8 mouse cellular contexts compared by ENCODE assay signal in genomic region chr5:89883051-89883907, GRCm38 (mm10). TPM values are rescaled to one million over a fixed set of nuclear protein-coding genes. Genes with fewer than 3 reads are reported as not detected.
DNase-seq lines count a peak whose midpoint lies in the region; ATAC-seq lines count a peak whose summit lies in the region.

Gene Adamts3 (minus strand): TSS chr5:89883334.

- H3K4me3 ChIP-seq in hindbrain, embryonic 10.5 days: peak within 1 kb of the TSS; percentile 79
- H3K4me3 ChIP-seq in lung, embryonic 16.5 days (ENCODE audit: low read length): peak within 1 kb of the TSS; percentile 78

- H3K4me1 ChIP-seq in hindbrain, embryonic 10.5 days (replicated peaks): peaks cover 19% of the 10 kb centered on the region
- H3K4me1 ChIP-seq in lung, embryonic 16.5 days (replicated peaks; ENCODE audit: control insufficient read depth, insufficient read depth, low read length): peaks cover 6% of the 10 kb centered on the region; the same call in 1 of the 2 replicates

- peak within 1 kb of the TSS; percentile 84 for H3K9ac ChIP-seq in lung, embryonic 16.5 days (ENCODE audit: low read length)

- H3K9me3 ChIP-seq in hindbrain, embryonic 10.5 days: peaks cover 6% of the 10 kb centered on the region
- no peaks in the 10 kb centered on the region; the same call in 1 of the 2 replicates for H3K9me3 ChIP-seq in lung, embryonic 16.5 days (ENCODE audit: control insufficient read depth, low read length)

- H3K27me3 ChIP-seq in hindbrain, embryonic 10.5 days (ENCODE audit: insufficient read depth, poor library complexity, severe bottlenecking): peaks cover 17% of the 10 kb centered on the region; the same call in 1 of the 2 replicates
- no peaks in the 10 kb centered on the region for H3K27me3 ChIP-seq in lung, embryonic 16.5 days (ENCODE audit: control insufficient read depth, insufficient read depth, low read depth, low read length)

- H3K4me2 ChIP-seq in lung, embryonic 16.5 days (ENCODE audit: low read depth, low read length): peak within 1 kb of the TSS; percentile 98

- ATAC-seq in lung, embryonic 16.5 days (ENCODE audit: low read depth): peak; percentile 87

- WGBS in hindbrain, embryonic 10.5 days: under 1% methylated on average over 74 of the region's 78 CpGs
- under 1% methylated on average over 35 of the region's 78 CpGs for WGBS in lung, embryonic 16.5 days

- peak; percentile 55 for DNase-seq in R1 (ENCODE audit: low read depth, low spot score)
- peak; percentile 66 to 74 for DNase-seq in cerebellum, postnatal 10 days
- peak; percentile 22 to 62 for DNase-seq in frontal cortex, postnatal 10 days (ENCODE audit: low spot score in 2 of 2)
- peak; percentile 68 for DNase-seq in hindbrain, embryonic 10.5 days (ENCODE audit: low spot score)
- peak; percentile 28 for DNase-seq in layer of hippocampus, adult 9-11 months
- DNase-seq in ovary, adult 18-20 months (ENCODE audit: low spot score): peak; percentile 33
- DNase-seq in urinary bladder, adult 2 months (ENCODE audit: low spot score): peak; percentile 45

- H3K36me3 ChIP-seq in hindbrain, embryonic 10.5 days: peaks cover 3% of the 10 kb centered on the region; the same call in 1 of the 2 replicates
- H3K36me3 ChIP-seq in lung, embryonic 16.5 days (ENCODE audit: control insufficient read depth, insufficient read depth, low read length): no peaks in the 10 kb centered on the region

- H3K27ac ChIP-seq in hindbrain, embryonic 10.5 days: peak within 1 kb of the TSS; percentile 88
- peak within 1 kb of the TSS; percentile 81 for H3K27ac ChIP-seq in lung, embryonic 16.5 days (ENCODE audit: low read length)

RNA-seq across cellular contexts. Expression of gene Adamts3, which starts in this region (rescaled TPM):
- polyA plus RNA-seq in hindbrain, embryonic 10.5 days (2016; fragmentation: Nextera tagmentation; extraction: Ambion mirVana): 3.0 and 4.3 TPM in 2 replicates
- 3.6 and 4.0 TPM in 2 replicates for polyA plus RNA-seq in lung, embryonic 16.5 days (2015; fragmentation: Nextera tagmentation; extraction: Ambion mirVana)
- 2.1 and 2.2 TPM in 2 replicates for polyA plus RNA-seq in urinary bladder, adult 2 months (2012; rRNA removed)

Comparison
In these comparisons a context has a peak if more than half of its experiments do, and no peak if none do; other contexts are left out.
1. Peak in every context shown above with its lines: DNase-seq, ATAC-seq, H3K4me3 ChIP-seq and H3K27ac ChIP-seq.